Mouse (Mus musculus): ENCODE measurements at regions not wholly inside any gene's neighbourhood (a gene's known extent, or its start where the extent isn't known, plus 50 kb on each side); places are given as distances from the start of the nearest gene placed in this dataset.

- no peak for DNase-seq (ENCODE audit: low read depth)
Measured at GRCm38 (mm10) chr3:137728689-137729088, 57.4 kb downstream of the Gm21962 start.

- no peak for DNase-seq (ENCODE audit: low read depth)
Measured at GRCm38 (mm10) chr3:137729421-137729820, 58.1 kb downstream of the Gm21962 start.

GRCm38 (mm10) chr3:137737222-137737800 is 66.0 kb downstream of the Gm21962 start:
- DNase-seq (ENCODE audit: low read depth): no peak

GRCm38 (mm10) chr3:137741528-137741927 is 70.2 kb downstream of the Gm21962 start:
- DNase-seq (ENCODE audit: low read depth): no peak

GRCm38 (mm10) chr3:137742119-137742518 is 70.8 kb downstream of the Gm21962 start:
- DNase-seq (ENCODE audit: low read depth): no peak

GRCm38 (mm10) chr3:137751732-137752260 is 80.5 kb downstream of the Gm21962 start:
- DNase-seq (ENCODE audit: low read depth): no peak

- DNase-seq (ENCODE audit: low read depth): peak; percentile 88
Measured at GRCm38 (mm10) chr3:137752447-137753256, 81.3 kb downstream of the Gm21962 start.

GRCm38 (mm10) chr3:137753257-137753654 is 81.9 kb downstream of the Gm21962 start:
- no peak for DNase-seq (ENCODE audit: low read depth)

- DNase-seq (ENCODE audit: low read depth): no peak
Measured at GRCm38 (mm10) chr3:137755391-137755790, 84.1 kb downstream of the Gm21962 start.

- DNase-seq (ENCODE audit: low read depth): no peak
Measured at GRCm38 (mm10) chr3:137762213-137762884, 91.0 kb downstream of the Gm21962 start.

- DNase-seq (ENCODE audit: low read depth): no peak
Measured at GRCm38 (mm10) chr3:137763406-137763805, 92.1 kb downstream of the Gm21962 start.

- no peak for DNase-seq (ENCODE audit: low read depth)
Measured at GRCm38 (mm10) chr3:137768627-137769026, 95.7 kb upstream of the H2afz start.

- DNase-seq (ENCODE audit: low read depth): no peak
Measured at GRCm38 (mm10) chr3:137775076-137775849, 89.0 kb upstream of the H2afz start.

- peak; percentile 62 for DNase-seq (ENCODE audit: low read depth)
Measured at GRCm38 (mm10) chr3:137778113-137778512, 86.2 kb upstream of the H2afz start.

- DNase-seq (ENCODE audit: low read depth): no peak
Measured at GRCm38 (mm10) chr3:137780029-137780428, 84.3 kb upstream of the H2afz start.

GRCm38 (mm10) chr3:137782836-137783235 is 81.5 kb upstream of the H2afz start:
- DNase-seq (ENCODE audit: low read depth): no peak

- no peak for DNase-seq (ENCODE audit: low read depth)
Measured at GRCm38 (mm10) chr3:137783937-137784911, 80.1 kb upstream of the H2afz start.

- no peak for DNase-seq (ENCODE audit: low read depth)
Measured at GRCm38 (mm10) chr3:137785224-137785623, 79.1 kb upstream of the H2afz start.

GRCm38 (mm10) chr3:137785871-137786270 is 78.4 kb upstream of the H2afz start:
- no peak for DNase-seq (ENCODE audit: low read depth)

GRCm38 (mm10) chr3:137789671-137790070 is 74.6 kb upstream of the H2afz start:
- no peak for DNase-seq (ENCODE audit: low read depth)

GRCm38 (mm10) chr3:137790340-137790739 is 73.9 kb upstream of the H2afz start:
- no peak for DNase-seq (ENCODE audit: low read depth)
